Mouse (Mus musculus) neural tube, embryonic 11.5 days (tissue): Measurements from ENCODE around the gene Iqschfp. TPM values are rescaled to one million over a fixed set of nuclear protein-coding genes. Genes with fewer than 3 reads are reported as not detected.

Experiments
- ATAC-seq: fragments of 200-750 bp; cut with Nextera tagmentation; 2 replicates; pipeline ENCODE4 v1.8.0; 2017; ENCODE audit warnings: moderate number of reproducible peaks, mild to moderate bottlenecking, moderate TSS enrichment, moderate library complexity; ENCODE audit not compliant: insufficient read depth, low FRiP score, low TSS enrichment
- DNase-seq: peaks from one replicate; pipeline ENCODE4 v3.0.0-alpha.2; 2015; ENCODE audit warnings: low spot score
- H3K27ac ChIP-seq: fragments of 300-500 bp; sonication (generic); 2 replicates; pipeline ENCODE4 v1.5.1; 2014; ENCODE audit warnings: low read depth, mild to moderate bottlenecking, low read length
- H3K27me3 ChIP-seq: fragments of 300-500 bp; sonication (generic); 2 replicates; pipeline ENCODE4 v1.6.1; 2014; ENCODE audit warnings: mild to moderate bottlenecking, low read length, mixed read lengths; ENCODE audit not compliant: control insufficient read depth, insufficient read depth
- H3K36me3 ChIP-seq: fragments of 300-500 bp; sonication (generic); 2 replicates; pipeline ENCODE4 v1.6.1; 2014; ENCODE audit warnings: mild to moderate bottlenecking, low read length, moderate library complexity, mixed read lengths; ENCODE audit not compliant: control insufficient read depth, insufficient read depth
- H3K4me1 ChIP-seq: fragments of 300-500 bp; sonication (generic); 2 replicates; pipeline ENCODE4 v1.6.1; 2014; ENCODE audit warnings: low read length, mixed read lengths; ENCODE audit not compliant: control insufficient read depth, insufficient read depth
- H3K4me2 ChIP-seq: fragments of 300-500 bp; sonication (generic); 2 replicates; pipeline ENCODE4 v1.6.1; 2014; ENCODE audit warnings: low read depth, mild to moderate bottlenecking, moderate library complexity
- H3K4me3 ChIP-seq: fragments of 300-500 bp; sonication (generic); 2 replicates; pipeline ENCODE4 v1.5.1; 2014; ENCODE audit warnings: low read depth, low read length
- H3K9ac ChIP-seq: fragments of 300-500 bp; sonication (generic); 2 replicates; pipeline ENCODE4 v1.6.1; 2014; ENCODE audit warnings: mild to moderate bottlenecking, low read length
- H3K9me3 ChIP-seq: fragments of 300-500 bp; sonication (generic); 2 replicates; pipeline ENCODE4 v1.6.1; 2016; ENCODE audit warnings: low read length; ENCODE audit not compliant: control insufficient read depth
- WGBS: fragments of 180-500 bp; shearing (Covaris S2); extraction: QIAGEN DNeasy Blood & Tissue Kit; methylation state at CpG from one replicate; pipeline ENCODE4 v1.1.7; 2014; 5-methylcytosine and 5-hydroxymethylcytosine counted together
- polyA plus RNA-seq: library from polyadenylated mRNA; unstranded; fragments of >200 nt; fragmentation: Nextera tagmentation; extraction: Ambion mirVana; gene quantifications from 2 replicates; pipeline ENCODE4 v1.2.1, GENCODE M21; 2014

Iqschfp gene
- 0.37 and 0.62 TPM in 2 replicates for polyA plus RNA-seq

DNA sequence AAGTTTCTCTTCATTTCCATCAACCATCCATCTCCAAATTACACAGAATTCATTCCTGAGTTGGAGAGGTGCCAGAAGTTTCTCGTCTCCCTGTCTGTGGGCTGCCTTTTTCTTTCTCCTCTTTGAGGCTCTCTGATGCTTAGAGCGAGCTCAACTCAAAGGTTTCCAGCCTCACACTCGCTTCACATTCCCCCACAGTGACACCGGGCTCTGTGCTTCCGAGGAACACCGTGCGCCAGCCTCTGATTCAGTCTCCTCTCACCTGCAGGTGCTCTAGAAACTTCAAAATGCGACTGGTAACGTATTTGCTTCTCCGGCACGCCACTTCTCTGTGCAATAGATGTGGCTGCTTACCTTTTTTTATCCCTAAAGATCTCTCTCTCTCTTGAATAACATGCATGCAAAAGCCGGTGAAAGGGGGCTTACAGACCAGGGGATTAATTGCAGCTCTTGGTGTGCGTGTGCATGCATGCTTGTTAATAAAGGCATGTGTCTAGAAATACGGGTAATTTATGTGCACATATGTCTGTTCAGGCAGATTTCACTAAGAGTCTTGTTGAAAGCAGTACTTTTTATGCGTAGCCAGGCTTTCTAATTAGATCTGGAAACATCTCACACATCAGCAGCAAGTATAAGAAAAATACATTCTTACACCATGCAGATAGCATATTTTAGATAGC, at the start of gene Iqschfp, which contains the start of gene Iqcj:
Gene Iqschfp (plus strand): TSS at position 207 of the 680 bp plus-strand sequence.
Gene Iqcj (plus strand): TSS at position 195 of the 680 bp plus-strand sequence.
- H3K9me3 ChIP-seq = no peaks in the 10 kb centered on the region
- ATAC-seq (peak; percentile 48; the same call in 1 of the 2 replicates), DNase-seq (no peak)
- H3K9ac ChIP-seq = no peak within 1 kb of the TSS
- WGBS = 58% methylated on average over 15 of the region's 15 CpGs
- no peak within 1 kb of the TSS for H3K27ac ChIP-seq
- H3K4me1 ChIP-seq = no peaks in the 10 kb centered on the region
- no peaks in the 10 kb centered on the region for H3K36me3 ChIP-seq
- H3K27me3 ChIP-seq = no peaks in the 10 kb centered on the region
- no peak within 1 kb of the TSS for H3K4me3 ChIP-seq
- no peak within 1 kb of the TSS for H3K4me2 ChIP-seq

DNA sequence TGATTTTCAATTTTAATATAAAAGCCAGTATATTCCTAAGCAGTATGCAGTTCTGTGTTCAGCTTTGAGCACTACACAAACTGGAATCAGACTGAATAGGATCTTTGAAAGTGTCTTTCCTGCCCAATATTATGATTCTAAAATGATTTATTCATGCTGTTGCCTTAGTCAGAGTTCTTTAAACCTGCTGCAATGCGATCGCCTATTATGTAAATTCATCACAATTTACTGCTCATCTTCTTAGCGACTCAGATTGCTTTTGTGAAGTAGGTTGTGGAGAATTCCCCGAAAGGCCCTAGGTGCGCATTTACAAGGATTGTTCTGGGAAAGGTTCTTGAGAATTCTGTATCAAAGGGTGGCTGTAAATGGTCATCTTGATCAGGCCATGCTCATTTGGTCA, 39.6 kb upstream of the Iqschfp start:
- H3K9ac ChIP-seq = no peak overlapping the region
- ATAC-seq = no peak
- H3K9me3 ChIP-seq = no peaks in the 10 kb centered on the region
- no peak overlapping the region for H3K4me3 ChIP-seq
- H3K27me3 ChIP-seq = no peaks in the 10 kb centered on the region
- H3K36me3 ChIP-seq = no peaks in the 10 kb centered on the region
- H3K4me2 ChIP-seq = no peak overlapping the region
- DNase-seq = no peak
- H3K4me1 ChIP-seq = no peaks in the 10 kb centered on the region
- WGBS = 87% methylated on average over 5 of the region's 5 CpGs
- H3K27ac ChIP-seq = no peak overlapping the region

DNA sequence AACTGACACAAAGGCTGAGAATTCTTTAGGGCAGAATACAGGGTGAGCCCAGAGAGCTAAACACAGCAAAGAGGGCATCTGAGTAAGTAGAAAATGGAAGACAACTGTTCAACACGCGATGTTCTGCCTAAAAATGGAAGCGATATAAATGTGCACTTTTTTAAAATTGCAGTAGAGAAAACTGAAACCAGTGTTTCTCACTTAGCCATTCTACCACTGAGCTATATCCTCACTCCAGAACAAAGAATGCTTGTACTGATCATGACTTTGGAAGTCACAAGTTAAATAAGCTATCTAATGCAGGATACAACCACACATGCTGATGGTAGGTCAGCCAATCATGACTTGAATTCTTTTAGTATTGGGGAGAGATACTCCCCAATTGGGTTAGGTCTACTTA, 30.5 kb upstream of the Iqschfp start:
- Histone ChIP-seq H3K36me3 (no peaks in the 10 kb centered on the region), H3K4me1 (no peaks in the 10 kb centered on the region), H3K9ac (no peak overlapping the region), H3K4me3 (no peak overlapping the region), H3K27me3 (no peaks in the 10 kb centered on the region), H3K9me3 (no peaks in the 10 kb centered on the region), H3K27ac (no peak overlapping the region), H3K4me2 (no peak overlapping the region)
- DNase-seq (no peak), ATAC-seq (no peak)
- WGBS = 83% methylated on average over 3 of the region's 3 CpGs

DNA sequence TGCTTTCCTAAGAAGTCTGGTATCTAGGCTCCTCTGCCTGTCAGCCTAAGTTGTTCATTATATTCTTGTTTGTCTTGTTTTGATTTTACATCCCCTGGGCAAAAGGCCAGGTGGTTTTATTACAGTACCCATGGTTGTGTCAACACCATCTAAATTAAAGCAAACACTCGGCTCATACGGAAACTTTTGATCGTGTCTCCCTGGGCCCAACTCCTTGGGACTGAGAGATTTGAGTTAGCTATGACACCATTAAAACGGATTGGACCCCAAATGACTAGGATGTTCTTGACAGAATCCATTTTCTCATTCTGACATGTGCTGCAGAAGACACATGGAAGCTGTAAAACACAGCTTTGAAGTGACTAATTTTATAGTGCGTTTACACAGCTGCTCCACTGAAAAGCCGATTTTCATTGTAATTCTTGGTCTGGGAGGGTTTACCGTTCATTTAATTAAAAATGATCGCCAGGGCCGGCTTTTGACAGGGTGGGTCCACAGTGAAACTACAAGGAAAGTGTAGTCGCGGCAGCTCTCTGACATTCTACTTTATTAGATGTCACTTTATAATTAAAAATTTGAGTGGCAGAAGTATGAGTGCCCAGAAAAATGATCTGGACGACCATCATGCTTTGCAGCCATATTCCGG, 24.5 kb upstream of the Iqschfp start:
- H3K36me3 ChIP-seq = no peaks in the 10 kb centered on the region
- H3K27ac ChIP-seq = no peak overlapping the region
- no peaks in the 10 kb centered on the region for H3K27me3 ChIP-seq
- H3K4me3 ChIP-seq = no peak overlapping the region
- H3K4me1 ChIP-seq = no peaks in the 10 kb centered on the region
- DNase-seq = no peak
- H3K9me3 ChIP-seq = no peaks in the 10 kb centered on the region
- no peak overlapping the region for H3K4me2 ChIP-seq
- ATAC-seq = no peak
- H3K9ac ChIP-seq = no peak overlapping the region
- WGBS = 58% methylated on average over 13 of the region's 13 CpGs

DNA sequence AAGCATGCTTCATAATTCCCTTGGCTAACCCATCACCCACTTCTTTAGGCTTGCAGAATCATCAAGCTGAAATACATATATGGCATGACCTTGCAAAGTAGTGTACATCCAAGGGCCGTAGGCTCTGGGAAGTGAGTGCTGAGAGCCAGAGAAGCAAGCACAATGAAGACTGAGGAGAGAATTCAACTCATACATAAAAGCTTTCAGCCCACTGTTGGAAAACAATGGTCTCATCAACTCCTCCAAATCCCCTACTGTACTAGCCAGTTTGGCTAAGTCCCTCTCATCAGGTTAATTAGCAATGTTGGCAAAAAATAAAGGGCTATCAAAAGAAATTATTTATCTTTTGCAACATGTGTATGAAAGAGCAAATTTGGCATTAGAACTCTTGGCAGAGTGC, 22.6 kb upstream of the Iqschfp start:
- Histone ChIP-seq H3K27ac (no peak overlapping the region), H3K36me3 (no peaks in the 10 kb centered on the region), H3K4me3 (no peak overlapping the region), H3K9ac (no peak overlapping the region), H3K4me2 (no peak overlapping the region), H3K27me3 (no peaks in the 10 kb centered on the region), H3K9me3 (no peaks in the 10 kb centered on the region), H3K4me1 (no peaks in the 10 kb centered on the region)
- 84% methylated on average over 1 of the region's 1 CpGs for WGBS
- DNase-seq (no peak), ATAC-seq (no peak)

DNA sequence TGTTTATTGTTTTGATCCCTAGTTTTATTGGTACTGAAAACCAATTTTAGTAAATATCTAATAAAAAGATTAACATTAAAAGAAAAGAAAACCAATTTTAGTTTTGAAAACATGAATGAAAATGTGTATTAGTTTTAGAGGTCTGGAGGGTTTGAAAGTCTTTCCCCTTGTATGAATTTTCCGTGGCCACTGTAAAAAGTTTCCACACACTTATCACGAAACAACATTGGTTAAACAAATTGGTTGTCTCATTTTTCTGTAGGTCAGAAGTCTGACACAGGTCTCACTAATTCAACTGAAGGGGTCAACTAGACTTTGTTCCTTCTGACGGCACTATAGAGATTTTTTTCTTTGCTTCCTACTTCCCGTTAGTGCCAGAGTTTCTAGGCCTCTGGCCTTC, 14.8 kb upstream of the Iqschfp start:
- DNase-seq (no peak), ATAC-seq (no peak)
- Histone ChIP-seq H3K4me1 (no peaks in the 10 kb centered on the region), H3K27ac (no peak overlapping the region), H3K27me3 (no peaks in the 10 kb centered on the region), H3K36me3 (no peaks in the 10 kb centered on the region), H3K9me3 (no peaks in the 10 kb centered on the region), H3K9ac (no peak overlapping the region), H3K4me3 (no peak overlapping the region), H3K4me2 (no peak overlapping the region)
- WGBS = 73% methylated on average over 4 of the region's 4 CpGs

DNA sequence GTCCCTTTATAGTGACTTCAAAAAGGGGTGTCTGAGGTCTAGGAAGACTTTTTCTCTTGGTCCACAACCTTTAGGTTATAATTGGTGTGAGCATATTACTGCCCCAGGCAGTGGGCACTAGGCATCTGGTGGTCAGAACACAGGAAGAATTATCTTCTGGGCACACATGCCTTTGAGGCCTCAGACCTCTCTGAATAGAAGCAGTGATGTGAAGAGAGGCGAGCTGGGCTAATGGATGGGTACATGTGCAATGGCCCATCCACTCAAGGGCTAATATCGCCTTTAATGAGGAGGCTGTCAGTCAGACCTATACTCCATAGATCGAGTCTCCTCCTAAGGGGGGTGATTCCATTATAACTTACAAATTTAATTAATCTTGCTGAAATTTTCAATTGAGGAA, 7.7 kb upstream of the Iqschfp start:
- DNase-seq (no peak), ATAC-seq (no peak)
- Histone ChIP-seq H3K27ac (no peak overlapping the region), H3K9ac (no peak overlapping the region), H3K36me3 (no peaks in the 10 kb centered on the region), H3K4me3 (no peak overlapping the region), H3K4me2 (no peak overlapping the region), H3K9me3 (no peaks in the 10 kb centered on the region), H3K4me1 (no peaks in the 10 kb centered on the region), H3K27me3 (no peaks in the 10 kb centered on the region)
- 67% methylated on average over 3 of the region's 3 CpGs for WGBS

DNA sequence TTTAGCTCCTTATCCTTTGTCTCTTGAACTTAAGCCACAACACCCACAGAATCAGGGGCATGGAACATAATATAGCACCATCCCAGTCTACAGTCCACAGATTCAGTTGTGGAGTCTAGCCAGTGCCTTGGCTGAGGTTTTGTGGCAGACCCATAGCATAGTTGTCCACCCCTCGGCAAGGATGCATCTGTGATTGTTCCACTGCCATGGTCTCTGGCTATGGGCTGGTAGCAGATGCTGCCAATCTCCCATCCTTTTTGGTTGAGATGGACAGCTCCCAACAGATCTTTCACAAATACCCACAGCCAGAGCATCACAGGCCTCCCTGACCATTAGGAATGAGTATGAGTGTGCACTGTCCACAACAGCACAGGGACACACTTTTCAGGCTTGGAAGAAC, 5.9 kb upstream of the Iqschfp start:
- 79% methylated on average over 1 of the region's 1 CpGs for WGBS
- H3K27me3 ChIP-seq = no peaks in the 10 kb centered on the region
- H3K27ac ChIP-seq = no peak overlapping the region
- no peak overlapping the region for H3K9ac ChIP-seq
- H3K36me3 ChIP-seq = no peaks in the 10 kb centered on the region
- DNase-seq (no peak), ATAC-seq (no peak)
- H3K4me1 ChIP-seq = no peaks in the 10 kb centered on the region
- H3K4me2 ChIP-seq = no peak overlapping the region
- H3K9me3 ChIP-seq = no peaks in the 10 kb centered on the region
- H3K4me3 ChIP-seq = no peak overlapping the region

DNA sequence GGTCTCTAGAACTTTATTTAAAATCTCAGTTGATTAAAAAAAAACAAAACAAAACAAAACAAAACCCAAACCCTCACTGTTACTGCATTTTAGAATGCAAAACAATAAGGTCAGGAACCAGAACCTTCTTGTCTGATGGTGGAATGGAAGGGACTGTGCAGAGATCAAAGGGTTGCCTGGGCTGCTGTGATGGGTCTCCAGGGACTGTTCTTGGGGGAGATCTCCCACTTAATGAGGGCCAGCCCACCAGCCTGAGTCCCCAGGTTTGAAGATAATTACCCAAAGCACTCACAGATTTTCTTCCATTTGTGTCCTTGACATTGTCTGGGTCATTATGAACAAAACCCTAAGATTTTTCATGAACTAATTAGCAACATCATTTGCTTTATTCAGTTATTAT, 4.8 kb upstream of the Iqschfp start:
- H3K4me3 ChIP-seq = no peak overlapping the region
- no peak overlapping the region for H3K4me2 ChIP-seq
- no peaks in the 10 kb centered on the region for H3K36me3 ChIP-seq
- ATAC-seq = no peak
- H3K9ac ChIP-seq = no peak overlapping the region
- H3K27me3 ChIP-seq = no peaks in the 10 kb centered on the region
- no peaks in the 10 kb centered on the region for H3K9me3 ChIP-seq
- DNase-seq = no peak
- H3K4me1 ChIP-seq = no peaks in the 10 kb centered on the region
- H3K27ac ChIP-seq = no peak overlapping the region
